Mouse (Mus musculus) spleen, adult 2 months (tissue): ENCODE results near the gene Vezt.

ENCODE experiments used
- CTCF ChIP-seq: fragments of 200-500 bp; IDR thresholded peaks from 2 replicates; pipeline ENCODE4 v1.5.1; 2011; ENCODE audit warnings: mild to moderate bottlenecking, inconsistent platforms; ENCODE audit not compliant: insufficient read depth, insufficient read length, insufficient replicate concordance; ENCODE audit errors: extremely low read depth
- POLR2A ChIP-seq: fragments of 200-500 bp; IDR thresholded peaks from 2 replicates; pipeline ENCODE4 v1.6.1; 2011; ENCODE audit warnings: low read depth, low read length, inconsistent platforms

- TF ChIP-seq CTCF (no peak), POLR2A (no peak)
Observed at GRCm38 (mm10) chr10:93918701-93919100, 116.9 kb downstream of the Vezt start.
